Mouse (Mus musculus) intestine, embryonic 16.5 days (tissue): Measurements from ENCODE around the gene Zfp568. TPM values are rescaled to one million over a fixed set of nuclear protein-coding genes. Genes with fewer than 3 reads are reported as not detected.

Source experiments
- ATAC-seq: fragments of 200-750 bp; cut with Nextera tagmentation; 2 replicates; pipeline ENCODE4 v1.8.0; 2017; ENCODE audit warnings: moderate TSS enrichment, moderate library complexity
- H3K27ac ChIP-seq: fragments of 300-500 bp; sonication (generic); 2 replicates; pipeline ENCODE4 v1.5.1; 2014; ENCODE audit warnings: mild to moderate bottlenecking, low read length
- H3K27me3 ChIP-seq: fragments of 300-500 bp; sonication (generic); replicated peaks from 2 replicates; pipeline ENCODE4 v1.6.1; 2014; ENCODE audit warnings: low read length, control low read depth, mixed read lengths; ENCODE audit not compliant: control insufficient read depth, insufficient read depth
- H3K36me3 ChIP-seq: fragments of 300-500 bp; sonication (generic); 2 replicates; pipeline ENCODE4 v1.6.1; 2014; ENCODE audit warnings: low read length, control low read depth; ENCODE audit not compliant: control insufficient read depth, insufficient read depth
- H3K4me1 ChIP-seq: fragments of 300-500 bp; sonication (generic); 2 replicates; pipeline ENCODE4 v1.6.1; 2014; ENCODE audit warnings: low read length, control low read depth, mixed read lengths; ENCODE audit not compliant: control insufficient read depth, insufficient read depth
- H3K4me2 ChIP-seq: fragments of 300-500 bp; sonication (generic); 2 replicates; pipeline ENCODE4 v1.6.1; 2014; ENCODE audit warnings: low read depth, low read length, control low read depth
- H3K4me3 ChIP-seq: fragments of 300-500 bp; sonication (generic); 2 replicates; pipeline ENCODE4 v1.5.1; 2014; ENCODE audit warnings: mild to moderate bottlenecking, low read length
- H3K9ac ChIP-seq: fragments of 300-500 bp; sonication (generic); 2 replicates; pipeline ENCODE4 v1.6.1; 2014; ENCODE audit warnings: low read depth, low read length
- H3K9me3 ChIP-seq: fragments of 300-500 bp; sonication (generic); 2 replicates; pipeline ENCODE4 v1.6.1; 2016; ENCODE audit warnings: low read length, control low read depth; ENCODE audit not compliant: control insufficient read depth
- WGBS: fragments of 180-500 bp; shearing (Covaris S2); extraction: QIAGEN DNeasy Blood & Tissue Kit; methylation state at CpG from one replicate; pipeline ENCODE4 v1.1.7; 2014; 5-methylcytosine and 5-hydroxymethylcytosine counted together
- polyA plus RNA-seq: library from polyadenylated mRNA; unstranded; fragments of >200 nt; fragmentation: Nextera tagmentation; extraction: Ambion mirVana; gene quantifications from 2 replicates; pipeline ENCODE4 v1.2.1, GENCODE M21; 2015

Zfp568 gene
- polyA plus RNA-seq, 1 experiment from 2014 or later: 9.1 TPM

- H3K4me3 ChIP-seq: no peak overlapping the region
- ATAC-seq: no peak
- H3K36me3 ChIP-seq: no peaks in the 10 kb centered on the region
- peaks cover 16% of the 10 kb centered on the region for H3K4me1 ChIP-seq
- H3K9me3 ChIP-seq: no peaks in the 10 kb centered on the region
- H3K27me3 ChIP-seq: no peaks in the 10 kb centered on the region
- no peak overlapping the region for H3K9ac ChIP-seq
- H3K4me2 ChIP-seq: no peak overlapping the region
- 80% methylated on average over 6 of the region's 6 CpGs for WGBS
- no peak overlapping the region for H3K27ac ChIP-seq
Observed at GRCm38 (mm10) chr7:30008020-30008690, 24.4 kb downstream of the Zfp568 start.

DNA sequence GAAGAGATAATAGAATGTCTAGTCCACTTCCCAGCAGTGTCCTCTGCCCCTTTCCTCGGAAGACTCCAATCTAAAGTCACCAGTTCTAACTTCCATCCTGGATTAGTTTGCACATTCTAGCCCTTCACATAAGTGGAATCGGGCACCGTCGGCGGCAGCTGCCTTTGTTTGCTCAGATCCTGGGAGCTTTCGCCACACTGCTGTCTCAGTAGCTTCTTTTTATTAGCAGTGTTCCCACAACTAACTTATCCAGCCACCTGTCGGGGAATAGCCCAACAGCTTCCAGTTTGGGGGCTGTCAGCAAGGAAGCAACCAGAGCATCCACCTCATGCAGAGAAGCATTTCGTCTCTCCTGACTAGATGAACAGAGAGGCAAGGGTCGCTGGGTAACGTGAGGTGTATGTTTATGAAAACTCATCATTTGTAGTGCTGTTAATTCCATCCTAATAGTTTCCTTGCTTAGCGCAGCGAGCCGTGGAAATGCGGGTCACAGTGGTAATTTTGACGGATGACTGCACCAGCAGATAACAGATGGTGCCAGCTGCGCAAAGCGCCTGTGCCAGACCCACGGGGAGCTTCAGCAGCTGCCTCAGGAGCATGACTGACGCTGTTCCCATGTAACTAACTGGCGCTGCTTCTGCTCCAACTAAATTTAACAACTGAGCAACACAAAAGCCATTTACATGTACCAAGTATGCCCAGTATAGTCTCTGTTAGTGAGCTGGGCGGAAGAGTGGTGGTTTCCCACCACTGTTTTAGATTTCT, 25.7 kb downstream of the Zfp568 start:
- Histone ChIP-seq H3K9ac (no peak overlapping the region), H3K9me3 (no peaks in the 10 kb centered on the region), H3K4me2 (no peak overlapping the region), H3K4me1 (peaks cover 16% of the 10 kb centered on the region), H3K27ac (peak overlapping the region; percentile 5; the same call in 1 of the 2 replicates), H3K4me3 (no peak overlapping the region), H3K36me3 (peaks cover under 1% of the 10 kb centered on the region; the same call in 1 of the 2 replicates), H3K27me3 (no peaks in the 10 kb centered on the region)
- WGBS: 55% methylated on average over 21 of the region's 21 CpGs
- ATAC-seq: 0 out of 2 replicates have a peak, but pooled peaks have one; percentile 27

DNA sequence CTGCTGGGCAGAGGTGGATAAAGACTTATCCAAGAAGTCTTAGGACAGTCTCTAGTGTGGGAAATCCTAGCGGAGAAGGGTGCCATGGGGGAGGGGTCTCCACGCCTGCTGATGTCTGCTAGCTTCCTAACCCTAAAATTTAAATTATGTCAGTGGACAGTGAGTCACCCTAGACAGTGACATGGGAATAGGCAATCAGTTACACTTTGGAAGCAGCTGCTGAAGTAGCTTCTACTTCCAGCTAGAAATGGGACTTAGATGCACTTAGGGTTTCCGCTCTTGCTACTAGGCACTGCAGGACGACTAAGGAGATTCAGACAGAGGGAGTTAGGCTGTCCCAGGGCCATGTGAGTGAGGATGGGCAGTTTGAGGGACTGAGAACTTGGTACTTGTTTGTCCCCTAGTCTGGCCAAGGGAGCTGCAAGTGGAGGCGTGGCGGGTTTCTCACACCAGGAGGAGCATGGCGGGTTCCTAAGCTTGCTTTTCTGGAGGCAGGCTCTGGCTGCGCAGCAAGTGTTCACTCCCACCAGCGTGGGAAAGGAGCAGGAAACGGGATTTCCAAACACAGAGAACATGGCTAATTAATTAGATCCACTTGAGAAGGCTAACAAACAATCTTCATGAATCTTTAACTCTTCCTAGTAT, 26.9 kb downstream of the Zfp568 start:
- Histone ChIP-seq H3K4me1 (peaks cover 16% of the 10 kb centered on the region), H3K36me3 (peaks cover 11% of the 10 kb centered on the region), H3K9me3 (no peaks in the 10 kb centered on the region), H3K27me3 (no peaks in the 10 kb centered on the region), H3K4me3 (no peak overlapping the region), H3K9ac (no peak overlapping the region), H3K4me2 (0 out of 2 replicates have a peak overlapping the region, but pooled peaks have one; percentile 3), H3K27ac (no peak overlapping the region; the same call in 1 of the 2 replicates)
- 65% methylated on average over 10 of the region's 10 CpGs for WGBS
- no peak for ATAC-seq

- no peak overlapping the region for H3K9ac ChIP-seq
- ATAC-seq: no peak; the same call in 1 of the 2 replicates
- peaks cover 16% of the 10 kb centered on the region for H3K4me1 ChIP-seq
- no peaks in the 10 kb centered on the region for H3K27me3 ChIP-seq
- no peak overlapping the region for H3K4me2 ChIP-seq
- peaks cover 19% of the 10 kb centered on the region for H3K36me3 ChIP-seq
- H3K4me3 ChIP-seq: no peak overlapping the region
- whole genome bisulfite sequencing: 75% methylated on average over 4 of the region's 4 CpGs
- no peaks in the 10 kb centered on the region for H3K9me3 ChIP-seq
- no peak overlapping the region for H3K27ac ChIP-seq
Observed at GRCm38 (mm10) chr7:30012956-30013363, 29.2 kb downstream of the Zfp568 start.

GRCm38 (mm10) chr7:30017226-30017625, 33.5 kb downstream of the Zfp568 start:
- Histone ChIP-seq H3K27me3 (no peaks in the 10 kb centered on the region), H3K36me3 (peaks cover 28% of the 10 kb centered on the region), H3K4me2 (no peak overlapping the region), H3K27ac (no peak overlapping the region), H3K9ac (no peak overlapping the region), H3K4me3 (no peak overlapping the region), H3K9me3 (no peaks in the 10 kb centered on the region), H3K4me1 (no peaks in the 10 kb centered on the region)
- WGBS: 94% methylated on average over 6 of the region's 6 CpGs
- no peak for ATAC-seq

DNA sequence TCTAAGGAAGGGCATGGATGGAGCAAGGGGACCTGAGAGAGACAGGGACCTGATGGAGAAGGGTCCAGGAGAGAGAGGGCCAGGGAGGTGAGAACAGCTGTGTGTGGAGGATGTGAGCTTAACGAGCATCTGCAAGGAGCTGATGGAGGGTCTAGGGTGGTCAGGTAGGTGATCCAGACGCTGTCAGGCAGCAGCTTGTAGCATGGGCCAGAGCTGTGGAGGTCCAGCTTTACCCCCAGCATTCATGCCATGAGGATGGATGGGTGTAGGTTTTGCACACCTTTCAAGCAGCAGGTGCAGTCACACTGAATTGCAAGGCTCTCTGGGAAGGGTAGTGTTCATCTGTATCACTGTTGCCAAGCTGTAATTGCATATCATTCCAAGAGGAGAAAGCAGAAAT, 35.8 kb downstream of the Zfp568 start:
- H3K27ac ChIP-seq: no peak overlapping the region
- no peak overlapping the region for H3K4me3 ChIP-seq
- H3K4me1 ChIP-seq: no peaks in the 10 kb centered on the region
- no peaks in the 10 kb centered on the region for H3K9me3 ChIP-seq
- H3K9ac ChIP-seq: no peak overlapping the region
- no peaks in the 10 kb centered on the region for H3K27me3 ChIP-seq
- H3K36me3 ChIP-seq: peaks cover 34% of the 10 kb centered on the region
- no peak for ATAC-seq
- 90% methylated on average over 2 of the region's 2 CpGs for WGBS
- no peak overlapping the region for H3K4me2 ChIP-seq

DNA sequence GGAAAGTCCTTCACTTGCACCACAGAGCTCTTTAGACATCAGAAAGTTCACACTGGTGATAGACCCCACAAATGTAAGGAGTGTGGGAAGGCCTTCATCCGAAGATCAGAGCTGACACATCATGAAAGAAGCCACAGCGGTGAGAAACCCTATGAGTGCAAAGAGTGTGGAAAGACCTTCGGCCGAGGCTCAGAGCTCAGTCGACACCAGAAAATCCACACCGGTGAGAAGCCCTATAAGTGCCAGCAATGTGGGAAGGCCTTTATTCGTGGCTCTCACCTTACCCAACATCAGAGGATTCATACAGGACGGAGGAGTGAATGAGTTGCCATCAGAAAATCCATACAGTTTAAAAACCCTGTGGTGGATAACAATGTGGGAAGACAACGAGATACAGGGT, 39.6 kb downstream of the Zfp568 start:
- Histone ChIP-seq H3K36me3 (peaks cover 17% of the 10 kb centered on the region), H3K27ac (no peak overlapping the region), H3K4me3 (no peak overlapping the region), H3K27me3 (no peaks in the 10 kb centered on the region), H3K9me3 (no peaks in the 10 kb centered on the region), H3K4me1 (no peaks in the 10 kb centered on the region), H3K9ac (no peak overlapping the region), H3K4me2 (no peak overlapping the region)
- WGBS: 95% methylated on average over 9 of the region's 9 CpGs
- no peak for ATAC-seq

- 85% methylated on average over 8 of the region's 8 CpGs for WGBS
- H3K4me3 ChIP-seq: no peak overlapping the region
- no peaks in the 10 kb centered on the region for H3K4me1 ChIP-seq
- H3K9ac ChIP-seq: no peak overlapping the region
- no peak overlapping the region for H3K4me2 ChIP-seq
- peaks cover 12% of the 10 kb centered on the region for H3K36me3 ChIP-seq
- no peak overlapping the region for H3K27ac ChIP-seq
- ATAC-seq: no peak
- H3K27me3 ChIP-seq: no peaks in the 10 kb centered on the region
- H3K9me3 ChIP-seq: no peaks in the 10 kb centered on the region
Observed at GRCm38 (mm10) chr7:30023800-30024199, 40.0 kb downstream of the Zfp568 start.

- no peaks in the 10 kb centered on the region for H3K27me3 ChIP-seq
- no peaks in the 10 kb centered on the region for H3K9me3 ChIP-seq
- no peaks in the 10 kb centered on the region for H3K4me1 ChIP-seq
- 83% methylated on average over 5 of the region's 5 CpGs for WGBS
- ATAC-seq: no peak
- H3K4me3 ChIP-seq: no peak overlapping the region
- no peak overlapping the region for H3K9ac ChIP-seq
- H3K27ac ChIP-seq: no peak overlapping the region
- no peak overlapping the region for H3K4me2 ChIP-seq
- H3K36me3 ChIP-seq: peaks cover 10% of the 10 kb centered on the region; the same call in 1 of the 2 replicates
Observed at GRCm38 (mm10) chr7:30025358-30025757, 41.6 kb downstream of the Zfp568 start.
